Comparison of ENCODE assay signal across 11 mouse cellular contexts in the genomic region with DNA sequence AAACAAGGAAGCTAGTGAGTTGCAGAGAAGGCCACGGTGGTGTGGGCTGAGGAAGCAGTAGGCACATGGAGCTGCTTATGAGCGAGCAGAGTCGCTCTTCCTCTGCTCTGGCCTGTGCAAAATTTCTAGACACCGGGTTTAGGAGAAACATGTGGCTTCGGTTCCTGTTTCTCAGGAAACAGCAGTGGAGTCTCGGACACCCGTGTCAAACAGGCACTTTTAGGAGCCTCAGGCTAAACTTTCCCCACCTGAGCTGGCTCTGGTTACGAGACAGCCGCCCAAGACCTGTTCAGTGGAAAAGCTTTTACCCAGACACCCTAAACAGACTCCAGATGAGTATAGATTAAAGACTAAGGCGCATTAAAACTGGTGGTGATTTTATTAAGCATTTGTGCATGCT. TPM values are rescaled to one million over a fixed set of nuclear protein-coding genes. Genes with fewer than 3 reads are reported as not detected.
DNase-seq lines count a peak whose midpoint lies in the region; ATAC-seq and TF ChIP-seq lines count a peak whose summit lies in the region.
"Had no signal": no experiment of that assay in that cellular context is flagged by ENCODE, and none has a peak within 500 bp of the region (broad histone marks: within the 10 kb centered on the region; RNA-seq: fewer than 3 reads in every experiment).

No protein-coding gene starts in this region.

- no peak overlapping the region for H3K4me2 ChIP-seq in midbrain, embryonic 13.5 days (replicated peaks)
- no peak overlapping the region for H3K4me2 ChIP-seq in embryonic facial prominence, embryonic 11.5 days (ENCODE audit: low read depth, low read length)
- H3K4me2 ChIP-seq in intestine, embryonic 15.5 days (replicated peaks): no peak overlapping the region
- H3K4me2 ChIP-seq: heart, embryonic 15.5 days; liver, embryonic 12.5 days had no signal

- peaks cover 31% of the 10 kb centered on the region for H3K4me1 ChIP-seq in midbrain, embryonic 10.5 days
- H3K4me1 ChIP-seq in midbrain, embryonic 13.5 days (replicated peaks): peaks cover 35% of the 10 kb centered on the region
- H3K4me1 ChIP-seq in embryonic facial prominence, embryonic 11.5 days (ENCODE audit: control insufficient read depth, insufficient read depth, low read length): no peaks in the 10 kb centered on the region
- H3K4me1 ChIP-seq in intestine, embryonic 15.5 days (replicated peaks): no peaks in the 10 kb centered on the region

- no peaks in the 10 kb centered on the region for H3K79me2 ChIP-seq in macrophage (ENCODE audit: inconsistent target)

- no peaks in the 10 kb centered on the region for H3K27me3 ChIP-seq in midbrain, embryonic 10.5 days (ENCODE audit: low read depth, poor library complexity, severe bottlenecking)
- H3K27me3 ChIP-seq in midbrain, embryonic 13.5 days: no peaks in the 10 kb centered on the region
- H3K27me3 ChIP-seq in embryonic facial prominence, embryonic 11.5 days (ENCODE audit: control insufficient read depth, insufficient read depth, low read length): no peaks in the 10 kb centered on the region
- H3K27me3 ChIP-seq in intestine, embryonic 15.5 days (replicated peaks): no peaks in the 10 kb centered on the region
- H3K27me3 ChIP-seq: heart, embryonic 15.5 days; liver, embryonic 12.5 days had no signal

- H3K9ac ChIP-seq in midbrain, embryonic 13.5 days (replicated peaks): no peak overlapping the region
- no peak overlapping the region for H3K9ac ChIP-seq in embryonic facial prominence, embryonic 11.5 days (replicated peaks; ENCODE audit: low read length)
- no peak overlapping the region for H3K9ac ChIP-seq in intestine, embryonic 15.5 days
- H3K9ac ChIP-seq: heart, embryonic 15.5 days; liver, embryonic 12.5 days had no signal

- 0 out of 2 replicates have a peak, but pooled peaks cover 4% of the 10 kb centered on the region for H3K36me3 ChIP-seq in midbrain, embryonic 10.5 days
- H3K36me3 ChIP-seq in midbrain, embryonic 13.5 days: no peaks in the 10 kb centered on the region
- H3K36me3 ChIP-seq in embryonic facial prominence, embryonic 11.5 days (replicated peaks; ENCODE audit: control insufficient read depth, insufficient read depth, low read depth, low read length): no peaks in the 10 kb centered on the region
- no peaks in the 10 kb centered on the region for H3K36me3 ChIP-seq in macrophage (ENCODE audit: inconsistent target)
- no peaks in the 10 kb centered on the region for H3K36me3 ChIP-seq in intestine, embryonic 15.5 days
- H3K36me3 ChIP-seq: heart, embryonic 15.5 days had no signal

- no peaks in the 10 kb centered on the region for H3K9me3 ChIP-seq in midbrain, embryonic 10.5 days (replicated peaks)
- H3K9me3 ChIP-seq in midbrain, embryonic 13.5 days: no peaks in the 10 kb centered on the region
- no peaks in the 10 kb centered on the region for H3K9me3 ChIP-seq in embryonic facial prominence, embryonic 11.5 days (replicated peaks; ENCODE audit: control insufficient read depth, low read length)
- H3K9me3 ChIP-seq in intestine, embryonic 15.5 days: no peaks in the 10 kb centered on the region
- H3K9me3 ChIP-seq: heart, embryonic 15.5 days; liver, embryonic 12.5 days had no signal

- intact Hi-C loops in gastrocnemius, adult 2 months (cut with DNase I): loop anchor here (1.0 to 5.0 kb wide), 4 partner anchors 36 to 238 kb away; no protein-coding TSS in a partner anchor

- TF ChIP-seq CTCF in gastrocnemius, adult 2 months (IDR thresholded peaks at IDR 0.05): no peak

- no peak overlapping the region for H3K4me3 ChIP-seq in gastrocnemius, adult 2 months
- H3K4me3 ChIP-seq in midbrain, embryonic 10.5 days: no peak overlapping the region
- H3K4me3 ChIP-seq in midbrain, embryonic 13.5 days (replicated peaks): no peak overlapping the region
- H3K4me3 ChIP-seq in embryonic facial prominence, embryonic 11.5 days (ENCODE audit: low read depth, low read length): no peak overlapping the region
- H3K4me3 ChIP-seq in macrophage (ENCODE audit: inconsistent target): no peak overlapping the region
- H3K4me3 ChIP-seq in intestine, embryonic 15.5 days (replicated peaks): no peak overlapping the region
- H3K4me3 ChIP-seq: heart, embryonic 15.5 days; liver, embryonic 12.5 days had no signal

- 82% methylated on average over 10 of the region's 10 CpGs for WGBS in midbrain, embryonic 10.5 days
- 84% methylated on average over 10 of the region's 10 CpGs for WGBS in midbrain, embryonic 13.5 days
- 53% methylated on average over 10 of the region's 10 CpGs for WGBS in embryonic facial prominence, embryonic 11.5 days
- 37% methylated on average over 10 of the region's 10 CpGs for WGBS in macrophage (ENCODE audit: missing documents)
- 85% methylated on average over 10 of the region's 10 CpGs for WGBS in intestine, embryonic 15.5 days

- DNase-seq in gastrocnemius, adult 2 months: no peak
- no peak for DNase-seq in gastrocnemius, adult 8-10 months (ENCODE audit: low spot score in 2 of 2)
- no peak for DNase-seq in midbrain, embryonic 10.5 days (ENCODE audit: low spot score)
- peak; percentile 66 for DNase-seq in embryonic facial prominence, embryonic 11.5 days (ENCODE audit: low spot score)
- no peak for DNase-seq in adrenal gland, postnatal 14 days

- ATAC-seq in midbrain, embryonic 13.5 days: no peak
- no peak for ATAC-seq in embryonic facial prominence, embryonic 11.5 days (replicated peaks; ENCODE audit: insufficient number of reproducible peaks, low FRiP score, low TSS enrichment, low read depth)
- ATAC-seq in intestine, embryonic 15.5 days: no peak
- ATAC-seq: liver, embryonic 12.5 days had no signal

- H3K27ac ChIP-seq in gastrocnemius, adult 2 months: 0 out of 2 replicates have a peak overlapping the region, but pooled peaks have one; percentile 4
- peak overlapping the region; percentile 29; the same call in 1 of the 2 replicates for H3K27ac ChIP-seq in midbrain, embryonic 10.5 days (replicated peaks)
- no peak overlapping the region for H3K27ac ChIP-seq in midbrain, embryonic 13.5 days
- no peak overlapping the region for H3K27ac ChIP-seq in embryonic facial prominence, embryonic 11.5 days (replicated peaks; ENCODE audit: low read depth, low read length)
- H3K27ac ChIP-seq in macrophage: 0 out of 2 replicates have a peak overlapping the region, but pooled peaks have one; percentile 25
- H3K27ac ChIP-seq in intestine, embryonic 15.5 days: no peak overlapping the region
- H3K27ac ChIP-seq: heart, embryonic 15.5 days; liver, embryonic 12.5 days had no signal

RNA-seq across cellular contexts. Expression of a gene that starts 4.2 kb away (rescaled TPM):
- total RNA-seq in gastrocnemius, adult 2 months (2021): 10 to 100 TPM; 22.7 to 27.6 TPM
- total RNA-seq in gastrocnemius, adult 8-10 months (2022): 10 to 100 TPM; 23.9 to 32.6 (median 27.9) TPM
- 63.3 and 65.6 TPM in 2 replicates for polyA plus RNA-seq in midbrain, embryonic 10.5 days (2016; fragmentation: Nextera tagmentation; extraction: Ambion mirVana)
- polyA plus RNA-seq in midbrain, embryonic 13.5 days (2015; fragmentation: Nextera tagmentation; extraction: Ambion mirVana): 62.0 and 62.7 TPM in 2 replicates
- polyA plus RNA-seq in embryonic facial prominence, embryonic 11.5 days (2014; fragmentation: Nextera tagmentation; extraction: Ambion mirVana): 59.7 and 62.3 TPM in 2 replicates
- 1 to 10 TPM in 19 of 26 experiments, under 1 TPM in 1, not detected in 6; 0.98 to 8.9 (median 3.0) TPM for total RNA-seq in macrophage (2018; cell fraction: chromatin; rRNA removed)
- total RNA-seq in macrophage (2018; cell fraction: cytosol; rRNA removed): 10 to 100 TPM; 18.2 to 36.5 (median 25.3) TPM
- total RNA-seq in macrophage (2018; cell fraction: nucleus; rRNA removed): 10 to 100 TPM in 4 of 26 experiments, 1 to 10 TPM in 21, not detected in 1; 1.4 to 12.9 (median 3.9) TPM
- polyA plus RNA-seq in macrophage (2018): 26.0 to 42.5 TPM (median 28.9 TPM) in 3 replicates
- 61.4 and 62.3 TPM in 2 replicates for polyA plus RNA-seq in intestine, embryonic 15.5 days (2015; fragmentation: Nextera tagmentation; extraction: Ambion mirVana)
- total RNA-seq in adrenal gland, postnatal 14 days (2021): 27.6 and 27.9 TPM in 2 replicates

RNA-seq across cellular contexts. Expression of a gene that starts 4.5 kb away (rescaled TPM):
- total RNA-seq in gastrocnemius, adult 2 months (2021): under 1 TPM; 0.31 to 0.33 TPM
- under 1 TPM; 0.12 to 0.36 (median 0.15) TPM for total RNA-seq in gastrocnemius, adult 8-10 months (2022)
- polyA plus RNA-seq in midbrain, embryonic 10.5 days (2016; fragmentation: Nextera tagmentation; extraction: Ambion mirVana): 13.5 and 15.1 TPM in 2 replicates
- 5.2 and 6.3 TPM in 2 replicates for polyA plus RNA-seq in midbrain, embryonic 13.5 days (2015; fragmentation: Nextera tagmentation; extraction: Ambion mirVana)
- 8.7 and 10.1 TPM in 2 replicates for polyA plus RNA-seq in embryonic facial prominence, embryonic 11.5 days (2014; fragmentation: Nextera tagmentation; extraction: Ambion mirVana)
- 10 to 100 TPM in 16 of 26 experiments, 1 to 10 TPM in 10; 1.3 to 32.3 (median 13.8) TPM for total RNA-seq in macrophage (2018; cell fraction: chromatin; rRNA removed)
- total RNA-seq in macrophage (2018; cell fraction: cytosol; rRNA removed): 1 to 10 TPM in 24 of 26 experiments, under 1 TPM in 2; 0.72 to 4.0 (median 2.1) TPM
- 10 to 100 TPM in 4 of 26 experiments, 1 to 10 TPM in 21, under 1 TPM in 1; 0.75 to 24.9 (median 7.6) TPM for total RNA-seq in macrophage (2018; cell fraction: nucleus; rRNA removed)
- 1.0 to 3.9 TPM (median 1.4 TPM) in 3 replicates for polyA plus RNA-seq in macrophage (2018)
- polyA plus RNA-seq in intestine, embryonic 15.5 days (2015; fragmentation: Nextera tagmentation; extraction: Ambion mirVana): 5.2 and 6.8 TPM in 2 replicates
- 2.0 and 2.4 TPM in 2 replicates for total RNA-seq in adrenal gland, postnatal 14 days (2021)

RNA-seq across cellular contexts. Expression of a gene that starts 33.7 kb away (rescaled TPM):
- 10 to 100 TPM; 75.0 to 87.5 TPM for total RNA-seq in gastrocnemius, adult 2 months (2021)
- total RNA-seq in gastrocnemius, adult 8-10 months (2022): 100 to 1,000 TPM in 1 of 4 experiments, 10 to 100 TPM in 3; 65.9 to 101 (median 86.2) TPM
- polyA plus RNA-seq in midbrain, embryonic 10.5 days (2016; fragmentation: Nextera tagmentation; extraction: Ambion mirVana): 7.3 and 9.2 TPM in 2 replicates
- polyA plus RNA-seq in midbrain, embryonic 13.5 days (2015; fragmentation: Nextera tagmentation; extraction: Ambion mirVana): 5.5 and 5.7 TPM in 2 replicates
- 9.7 and 11.4 TPM in 2 replicates for polyA plus RNA-seq in embryonic facial prominence, embryonic 11.5 days (2014; fragmentation: Nextera tagmentation; extraction: Ambion mirVana)
- total RNA-seq in macrophage (2018; cell fraction: chromatin; rRNA removed): 1 to 10 TPM in 1 of 26 experiments, under 1 TPM in 3, not detected in 22; 0.19 to 1.0 (median 0.68) TPM
- total RNA-seq in macrophage (2018; cell fraction: cytosol; rRNA removed): under 1 TPM; 0.04 to 0.27 (median 0.10) TPM
- 1 to 10 TPM in 3 of 26 experiments, under 1 TPM in 16, not detected in 7; 0.12 to 5.5 (median 0.33) TPM for total RNA-seq in macrophage (2018; cell fraction: nucleus; rRNA removed)
- 0.10 to 0.13 TPM (median 0.12 TPM) in 3 replicates for polyA plus RNA-seq in macrophage (2018)
- polyA plus RNA-seq in intestine, embryonic 15.5 days (2015; fragmentation: Nextera tagmentation; extraction: Ambion mirVana): 8.1 and 9.4 TPM in 2 replicates
- 8.9 and 10.7 TPM in 2 replicates for total RNA-seq in adrenal gland, postnatal 14 days (2021)

RNA-seq across cellular contexts. Expression of a gene that starts 47.9 kb away (rescaled TPM):
- under 1 TPM in 1 of 2 experiments, not detected in 1; 0.67 TPM for total RNA-seq in gastrocnemius, adult 2 months (2021)
- not detected for total RNA-seq in gastrocnemius, adult 8-10 months (2022)
- 3.4 and 4.2 TPM in 2 replicates for polyA plus RNA-seq in midbrain, embryonic 10.5 days (2016; fragmentation: Nextera tagmentation; extraction: Ambion mirVana)
- 8.3 and 8.5 TPM in 2 replicates for polyA plus RNA-seq in midbrain, embryonic 13.5 days (2015; fragmentation: Nextera tagmentation; extraction: Ambion mirVana)
- polyA plus RNA-seq in embryonic facial prominence, embryonic 11.5 days (2014; fragmentation: Nextera tagmentation; extraction: Ambion mirVana): 6.3 and 6.4 TPM in 2 replicates
- 1 to 10 TPM in 25 of 26 experiments, not detected in 1; 1.3 to 5.4 (median 3.0) TPM for total RNA-seq in macrophage (2018; cell fraction: chromatin; rRNA removed)
- under 1 TPM in 8 of 26 experiments, not detected in 18; 0.14 to 0.24 (median 0.19) TPM for total RNA-seq in macrophage (2018; cell fraction: cytosol; rRNA removed)
- total RNA-seq in macrophage (2018; cell fraction: nucleus; rRNA removed): 1 to 10 TPM in 25 of 26 experiments, under 1 TPM in 1; 0.46 to 6.1 (median 1.9) TPM
- 0.22 TPM in 1 of 3 replicates, not detected in the others for polyA plus RNA-seq in macrophage (2018)
- polyA plus RNA-seq in intestine, embryonic 15.5 days (2015; fragmentation: Nextera tagmentation; extraction: Ambion mirVana): 0.28 and 0.55 TPM in 2 replicates
- total RNA-seq in adrenal gland, postnatal 14 days (2021): 0.41 and 0.94 TPM in 2 replicates
- total RNA-seq: megakaryocyte-erythroid progenitor cell, adult 5-6 weeks had no signal
- polyA plus RNA-seq: liver, embryonic 12.5 days had no signal

Comparison
In these comparisons a context has a peak if more than half of its experiments do, and no peak if none do; other contexts are left out.
1. H3K27ac ChIP-seq: peak in gastrocnemius, adult 2 months (single experiment), midbrain, embryonic 10.5 days (single experiment) and macrophage (single experiment); none in midbrain, embryonic 13.5 days (single experiment), embryonic facial prominence, embryonic 11.5 days (single experiment) and intestine, embryonic 15.5 days (single experiment).